ENCODE assay signal across 28 mouse cellular contexts in genomic region chr16:20130397-20130796, GRCm38 (mm10). TPM values are rescaled to one million over a fixed set of nuclear protein-coding genes. Genes with fewer than 3 reads are reported as not detected.
A peak's percentile ranks its signal among the peaks of the same experiment; 100 is the strongest.
DNase-seq lines count a peak whose midpoint lies in the region; ATAC-seq lines count a peak whose summit lies in the region.
"Had no signal": no experiment of that assay in that cellular context is flagged by ENCODE, and none has a peak within 500 bp of the region (broad histone marks: within the 10 kb centered on the region; RNA-seq: fewer than 3 reads in every experiment).

No protein-coding gene starts in this region.

- H3K4me3 ChIP-seq in forebrain, embryonic 13.5 days, result no peak overlapping the region
- H3K4me3 ChIP-seq in forebrain, embryonic 12.5 days (replicated peaks), result no peak overlapping the region
- no peak overlapping the region for H3K4me3 ChIP-seq in midbrain, embryonic 11.5 days (ENCODE audit: low read depth, low read length)
- no peak overlapping the region for H3K4me3 ChIP-seq in midbrain, embryonic 10.5 days
- H3K4me3 ChIP-seq in midbrain, embryonic 14.5 days (replicated peaks; ENCODE audit: low read depth, low read length), result no peak overlapping the region
- H3K4me3 ChIP-seq: embryonic facial prominence, embryonic 10.5 days; embryonic facial prominence, embryonic 13.5 days; erythroblast, embryonic 14.5 days; gastrocnemius, adult 2 months; hindbrain, embryonic 12.5 days; hindbrain, embryonic 15.5 days had no signal

- H3K4me2 ChIP-seq in forebrain, embryonic 13.5 days, result no peak overlapping the region
- no peak overlapping the region for H3K4me2 ChIP-seq in forebrain, embryonic 12.5 days
- H3K4me2 ChIP-seq in midbrain, embryonic 11.5 days, result no peak overlapping the region
- H3K4me2 ChIP-seq in midbrain, embryonic 14.5 days (ENCODE audit: low read length), result no peak overlapping the region
- H3K4me2 ChIP-seq: embryonic facial prominence, embryonic 13.5 days; heart, embryonic 11.5 days; hindbrain, embryonic 12.5 days; hindbrain, embryonic 15.5 days had no signal

- H3K27me3 ChIP-seq in forebrain, embryonic 13.5 days, result no peaks in the 10 kb centered on the region
- no peaks in the 10 kb centered on the region for H3K27me3 ChIP-seq in forebrain, embryonic 12.5 days
- H3K27me3 ChIP-seq in midbrain, embryonic 11.5 days (ENCODE audit: control insufficient read depth, insufficient read depth, low read length), result no peaks in the 10 kb centered on the region
- H3K27me3 ChIP-seq in midbrain, embryonic 10.5 days (ENCODE audit: low read depth, poor library complexity, severe bottlenecking), result no peaks in the 10 kb centered on the region
- no peaks in the 10 kb centered on the region for H3K27me3 ChIP-seq in midbrain, embryonic 14.5 days (ENCODE audit: control insufficient read depth, insufficient read depth, low read length)
- H3K27me3 ChIP-seq: embryonic facial prominence, embryonic 13.5 days; hindbrain, embryonic 12.5 days; hindbrain, embryonic 15.5 days had no signal

- no peaks in the 10 kb centered on the region for H3K4me1 ChIP-seq in forebrain, embryonic 13.5 days
- H3K4me1 ChIP-seq in forebrain, embryonic 12.5 days, result peaks cover 7% of the 10 kb centered on the region; the same call in 1 of the 2 replicates
- H3K4me1 ChIP-seq in midbrain, embryonic 11.5 days (ENCODE audit: control insufficient read depth, insufficient read depth, low read length), result 0 out of 2 replicates have a peak, but pooled peaks cover 5% of the 10 kb centered on the region
- peaks cover 8% of the 10 kb centered on the region for H3K4me1 ChIP-seq in midbrain, embryonic 10.5 days
- H3K4me1 ChIP-seq in midbrain, embryonic 14.5 days (ENCODE audit: control insufficient read depth, insufficient read depth, low read length), result no peaks in the 10 kb centered on the region
- H3K4me1 ChIP-seq: embryonic facial prominence, embryonic 10.5 days; embryonic facial prominence, embryonic 13.5 days; hindbrain, embryonic 12.5 days; hindbrain, embryonic 15.5 days had no signal

- peaks cover 17% of the 10 kb centered on the region for H3K36me3 ChIP-seq in forebrain, embryonic 13.5 days (ENCODE audit: poor library complexity, severe bottlenecking)
- 0 out of 2 replicates have a peak, but pooled peaks cover 14% of the 10 kb centered on the region for H3K36me3 ChIP-seq in forebrain, embryonic 12.5 days (replicated peaks)
- H3K36me3 ChIP-seq in midbrain, embryonic 11.5 days (ENCODE audit: control insufficient read depth, insufficient read depth, low read length), result no peaks in the 10 kb centered on the region
- peaks cover 15% of the 10 kb centered on the region for H3K36me3 ChIP-seq in midbrain, embryonic 10.5 days
- H3K36me3 ChIP-seq in midbrain, embryonic 14.5 days (ENCODE audit: control insufficient read depth, insufficient read depth, low read length), result peaks cover 19% of the 10 kb centered on the region

- DNase-seq in midbrain, embryonic 11.5 days (ENCODE audit: low spot score, missing footprints), result peak; percentile 80
- no peak for DNase-seq in midbrain, embryonic 10.5 days (ENCODE audit: low spot score)
- DNase-seq in midbrain, embryonic 14.5 days, result peak; percentile 47
- no peak for DNase-seq in adipocyte (ENCODE audit: low spot score)
- no peak for DNase-seq in spleen, postnatal 36 days (ENCODE audit: low spot score in 2 of 2)
- DNase-seq: adrenal gland, postnatal 10 days; adrenal gland, postnatal 36 days; cerebellum, adult 11-12 months; cerebellum, adult 8-10 months; cerebellum, postnatal 10 days; cerebellum, postnatal 36 days; embryo, embryonic 11 days; forebrain, postnatal 0 days; gastrocnemius, adult 2 months; gastrocnemius, postnatal 14 days; heart, adult 11 months; heart, postnatal 10 days; heart, postnatal 36 days had no signal

- no peak overlapping the region for H3K27ac ChIP-seq in forebrain, embryonic 13.5 days
- H3K27ac ChIP-seq in forebrain, embryonic 12.5 days, result no peak overlapping the region
- no peak overlapping the region for H3K27ac ChIP-seq in midbrain, embryonic 11.5 days (ENCODE audit: low read depth, low read length)
- H3K27ac ChIP-seq in midbrain, embryonic 10.5 days (replicated peaks), result no peak overlapping the region
- H3K27ac ChIP-seq in midbrain, embryonic 14.5 days (replicated peaks; ENCODE audit: low read depth, low read length), result peak overlapping the region; percentile 28
- H3K27ac ChIP-seq: embryonic facial prominence, embryonic 10.5 days; embryonic facial prominence, embryonic 13.5 days; gastrocnemius, adult 2 months; hindbrain, embryonic 12.5 days; hindbrain, embryonic 15.5 days had no signal

- WGBS in forebrain, embryonic 13.5 days, result 43% methylated on average over 2 of the region's 2 CpGs
- WGBS in forebrain, embryonic 12.5 days, result 48% methylated on average over 2 of the region's 2 CpGs
- WGBS in midbrain, embryonic 11.5 days, result 41% methylated on average over 2 of the region's 2 CpGs
- WGBS in midbrain, embryonic 10.5 days, result 59% methylated on average over 2 of the region's 2 CpGs
- WGBS in midbrain, embryonic 14.5 days, result 28% methylated on average over 2 of the region's 2 CpGs

- H3K9me3 ChIP-seq in forebrain, embryonic 13.5 days (replicated peaks), result no peaks in the 10 kb centered on the region
- H3K9me3 ChIP-seq in forebrain, embryonic 12.5 days, result no peaks in the 10 kb centered on the region
- no peaks in the 10 kb centered on the region for H3K9me3 ChIP-seq in midbrain, embryonic 11.5 days (ENCODE audit: control insufficient read depth, low read length)
- H3K9me3 ChIP-seq in midbrain, embryonic 10.5 days (replicated peaks), result no peaks in the 10 kb centered on the region
- no peaks in the 10 kb centered on the region for H3K9me3 ChIP-seq in midbrain, embryonic 14.5 days (ENCODE audit: control insufficient read depth, low read length)
- H3K9me3 ChIP-seq: embryonic facial prominence, embryonic 10.5 days; embryonic facial prominence, embryonic 13.5 days; hindbrain, embryonic 12.5 days; hindbrain, embryonic 15.5 days had no signal

- ATAC-seq in forebrain, embryonic 13.5 days, result 0 out of 2 replicates have a peak, but pooled peaks have one; percentile 21
- no peak for ATAC-seq in forebrain, embryonic 12.5 days (ENCODE audit: low FRiP score)
- ATAC-seq in midbrain, embryonic 11.5 days (ENCODE audit: low FRiP score), result peak; percentile 52; the same call in 1 of the 2 replicates
- no peak; the same call in 1 of the 2 replicates for ATAC-seq in midbrain, embryonic 14.5 days (ENCODE audit: low FRiP score, low TSS enrichment)
- ATAC-seq: activated CD4-positive, CD25-positive, alpha-beta regulatory T cell, adult 4 months; forebrain, embryonic 14.5 days; forebrain, postnatal 0 days had no signal

- no peak overlapping the region for H3K9ac ChIP-seq in forebrain, embryonic 13.5 days
- no peak overlapping the region for H3K9ac ChIP-seq in forebrain, embryonic 12.5 days
- H3K9ac ChIP-seq in midbrain, embryonic 11.5 days (ENCODE audit: low read length), result no peak overlapping the region
- no peak overlapping the region for H3K9ac ChIP-seq in midbrain, embryonic 14.5 days (replicated peaks; ENCODE audit: low read length)
- H3K9ac ChIP-seq: embryonic facial prominence, embryonic 13.5 days; forebrain, postnatal 0 days; hindbrain, embryonic 12.5 days; hindbrain, embryonic 15.5 days had no signal

RNA-seq across cellular contexts. Expression of gene Yeats2, which starts 10.5 kb away (rescaled TPM):
- 24.6 and 27.6 TPM in 2 replicates for polyA plus RNA-seq in forebrain, embryonic 13.5 days (2015; fragmentation: Nextera tagmentation; extraction: Ambion mirVana)
- polyA plus RNA-seq in forebrain, embryonic 12.5 days (2016; fragmentation: Nextera tagmentation; extraction: Ambion mirVana), result 48.6 and 51.1 TPM in 2 replicates
- polyA plus RNA-seq in midbrain, embryonic 11.5 days (2014; fragmentation: Nextera tagmentation; extraction: Ambion mirVana), result 31.4 and 33.8 TPM in 2 replicates
- 35.2 and 38.5 TPM in 2 replicates for polyA plus RNA-seq in midbrain, embryonic 10.5 days (2016; fragmentation: Nextera tagmentation; extraction: Ambion mirVana)
- 17.6 and 26.6 TPM in 2 replicates for polyA plus RNA-seq in midbrain, embryonic 14.5 days (2014; fragmentation: Nextera tagmentation; extraction: Ambion mirVana)

RNA-seq across cellular contexts. Expression of gene Klhl24, which starts 33.1 kb away (rescaled TPM):
- 54.2 and 59.3 TPM in 2 replicates for polyA plus RNA-seq in forebrain, embryonic 13.5 days (2015; fragmentation: Nextera tagmentation; extraction: Ambion mirVana)
- 53.0 and 64.5 TPM in 2 replicates for polyA plus RNA-seq in forebrain, embryonic 12.5 days (2016; fragmentation: Nextera tagmentation; extraction: Ambion mirVana)
- 41.3 and 47.0 TPM in 2 replicates for polyA plus RNA-seq in midbrain, embryonic 11.5 days (2014; fragmentation: Nextera tagmentation; extraction: Ambion mirVana)
- 20.6 and 34.6 TPM in 2 replicates for polyA plus RNA-seq in midbrain, embryonic 10.5 days (2016; fragmentation: Nextera tagmentation; extraction: Ambion mirVana)
- 55.8 and 71.3 TPM in 2 replicates for polyA plus RNA-seq in midbrain, embryonic 14.5 days (2014; fragmentation: Nextera tagmentation; extraction: Ambion mirVana)

Comparison
In these comparisons a context has a peak if more than half of its experiments do, and no peak if none do; other contexts are left out.
1. ATAC-seq: peak in forebrain, embryonic 13.5 days (single experiment) and midbrain, embryonic 11.5 days (single experiment); none in forebrain, embryonic 12.5 days (single experiment) and midbrain, embryonic 14.5 days (single experiment).
2. DNase-seq: peak in midbrain, embryonic 11.5 days (single experiment) and midbrain, embryonic 14.5 days (single experiment); none in midbrain, embryonic 10.5 days (single experiment), adipocyte (single experiment) and spleen, postnatal 36 days (0 of 2).